Mouse (Mus musculus) ovary, postnatal 10 days (tissue): ENCODE results near the gene Gpnmb.
A peak's percentile ranks its signal among the peaks of the same experiment; 100 is the strongest.

Source experiments
- DNase-seq: peaks from one replicate; pipeline ENCODE4 v3.0.0; 2022; ENCODE audit warnings: low spot score

Gpnmb gene

DNA sequence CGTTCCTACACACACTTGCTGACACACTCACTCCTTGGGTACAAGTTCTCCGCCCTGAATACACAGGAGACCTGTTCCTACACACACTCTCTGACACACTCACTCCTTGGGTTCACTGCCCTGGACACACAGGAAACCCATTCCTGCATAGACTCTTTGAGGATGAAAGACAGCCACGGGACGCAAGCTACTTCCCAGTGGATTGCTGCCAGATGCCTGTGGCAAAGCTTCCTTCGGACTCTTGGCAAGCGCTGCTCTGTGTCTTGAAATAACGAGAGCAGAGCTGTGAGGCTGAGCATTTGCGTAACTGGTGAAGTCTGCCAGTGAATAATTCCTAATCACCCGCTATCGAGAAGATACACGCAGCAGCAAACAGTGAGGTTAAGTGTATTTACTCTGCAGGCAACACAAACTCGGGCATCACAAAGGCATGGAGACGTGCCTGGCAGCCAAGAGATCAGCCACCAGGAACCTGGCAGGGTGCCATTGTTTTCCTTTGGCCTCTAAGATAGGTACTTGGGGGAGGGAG, 60.7 kb downstream of the Gpnmb start:
- peak; percentile 60 for DNase-seq

DNA sequence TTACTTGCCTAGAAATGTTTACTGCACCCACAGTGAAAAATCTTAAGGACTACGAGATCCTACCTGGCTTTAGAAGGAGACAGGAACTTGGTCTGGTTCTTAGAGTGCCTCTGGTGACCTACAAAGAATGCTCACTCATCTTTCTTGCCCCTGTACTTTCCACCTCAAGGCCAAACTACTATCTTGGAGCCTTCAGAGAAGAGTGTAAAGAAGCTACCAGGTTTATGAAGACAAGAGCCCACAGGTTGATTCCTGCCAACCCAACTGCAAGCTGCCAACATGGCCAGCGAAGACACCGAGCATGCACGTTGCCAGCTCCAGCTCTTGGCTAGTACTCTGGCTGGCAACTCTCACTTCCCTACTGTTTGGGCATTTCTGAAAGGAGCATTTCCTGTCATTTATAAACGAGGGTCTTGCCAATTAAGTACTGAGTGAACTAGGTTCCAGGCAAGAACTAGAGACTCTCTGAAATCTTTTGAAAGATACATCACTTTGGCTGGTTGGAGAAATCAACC, 61.3 kb downstream of the Gpnmb start:
- no peak for DNase-seq

DNA sequence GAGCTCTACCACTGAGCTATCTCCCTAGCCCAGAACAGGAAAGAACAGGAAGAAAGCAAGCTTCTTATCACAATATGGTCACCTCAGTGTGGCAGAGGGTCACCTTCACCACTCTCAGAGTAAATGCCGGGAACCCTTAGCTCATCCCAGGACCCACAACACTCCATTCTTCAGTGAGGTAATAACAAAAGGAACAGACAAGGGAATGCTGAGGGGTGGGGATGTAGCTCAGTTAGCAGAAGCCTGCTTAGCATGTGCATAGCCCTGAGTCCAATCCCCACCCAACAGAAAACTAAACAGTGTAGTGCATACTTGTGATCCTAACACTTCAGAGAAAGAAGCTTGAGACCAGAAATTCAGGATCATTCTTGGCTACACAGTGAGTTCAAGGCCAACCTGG, 62.7 kb downstream of the Gpnmb start:
- no peak for DNase-seq

DNA sequence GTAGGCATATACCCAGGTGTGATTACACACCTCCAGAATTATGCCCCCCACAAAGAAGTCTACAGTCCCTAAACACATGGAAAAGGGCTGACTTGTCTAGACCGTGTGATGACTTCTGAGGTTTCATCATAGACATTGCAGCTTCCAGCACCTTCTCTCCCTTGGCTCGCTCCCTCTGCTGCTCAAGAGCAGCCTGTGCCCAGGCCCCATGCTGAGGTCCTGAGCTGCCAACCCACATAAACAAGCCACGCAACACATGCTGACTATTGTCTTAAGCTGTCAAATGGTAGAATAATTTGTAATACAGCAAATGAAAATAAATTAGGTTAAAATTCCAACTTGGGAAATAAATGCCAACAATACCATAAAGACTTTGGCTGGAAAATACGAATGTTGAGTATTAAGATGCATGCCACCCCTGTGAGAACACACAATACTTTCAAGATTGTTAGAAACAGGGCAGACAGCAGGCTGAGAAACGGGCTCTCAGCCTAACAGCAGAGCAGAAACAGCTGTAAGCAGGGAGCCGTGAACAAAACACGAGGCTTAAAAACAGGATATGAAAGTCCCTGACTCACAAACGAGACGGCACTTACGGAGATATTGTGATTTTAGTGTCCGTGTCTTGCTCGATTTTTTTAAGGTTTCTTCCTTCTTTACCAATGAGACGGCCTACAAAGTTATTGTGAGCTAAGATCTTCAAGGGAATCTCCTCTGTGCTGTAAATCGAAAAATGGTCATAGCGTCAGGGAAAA, 70.6 kb downstream of the Gpnmb start:
- no peak for DNase-seq

DNA sequence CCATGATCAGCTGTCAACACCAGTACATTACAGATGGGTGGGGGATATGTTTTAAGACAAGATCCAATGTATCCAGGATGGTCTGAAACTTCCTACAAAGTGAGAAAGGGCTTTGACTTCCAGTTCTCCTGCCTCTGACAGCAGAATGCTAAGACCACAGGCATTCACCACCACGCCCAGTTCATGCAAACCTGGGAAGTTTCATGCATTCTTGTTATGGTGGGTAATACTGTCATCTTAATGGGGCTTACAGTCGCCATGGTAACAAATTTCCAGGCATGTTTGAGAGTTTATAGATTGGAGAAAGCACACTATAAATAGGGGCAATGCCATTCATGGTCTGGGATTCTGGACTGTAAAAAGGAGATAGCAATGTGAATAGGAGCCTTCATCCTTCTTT, 72.8 kb downstream of the Gpnmb start:
- DNase-seq: no peak

DNA sequence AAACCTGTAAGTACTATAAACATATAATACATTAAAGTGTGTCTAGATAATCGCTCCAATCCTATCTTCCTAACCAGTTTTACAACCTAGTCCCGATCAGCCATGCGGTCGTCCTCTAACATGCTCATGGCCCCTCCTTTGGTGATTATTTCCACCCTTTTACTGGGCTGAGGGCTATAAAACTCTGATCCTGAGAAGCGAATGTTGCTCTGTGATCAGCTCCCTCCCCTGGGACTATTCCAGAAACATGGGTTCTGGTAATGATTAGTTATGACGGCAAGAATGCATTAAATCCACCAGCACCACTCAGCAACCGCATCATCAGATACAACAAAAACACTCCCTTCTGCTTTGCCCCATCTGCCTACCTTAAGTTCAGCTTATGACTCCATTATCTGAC, 77.5 kb downstream of the Gpnmb start:
- no peak for DNase-seq

DNA sequence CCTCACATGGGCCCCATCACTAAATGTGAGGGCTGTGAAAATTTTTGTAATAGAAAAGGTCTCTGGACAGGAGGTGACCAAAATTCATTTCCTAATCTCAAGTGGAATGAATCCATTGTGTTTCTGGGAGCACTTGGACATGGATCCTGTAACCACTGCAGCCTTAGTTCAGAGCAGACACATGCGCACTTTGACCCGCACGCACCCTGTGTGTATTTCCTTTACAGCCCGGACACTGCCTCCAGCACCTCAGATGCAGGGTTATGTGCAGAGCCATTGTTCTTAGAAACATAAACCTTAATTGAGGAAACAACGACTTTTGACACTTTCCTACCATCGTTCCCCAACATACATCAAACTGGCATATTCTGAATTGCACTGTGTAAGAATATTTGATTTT, 78.1 kb downstream of the Gpnmb start:
- DNase-seq: no peak

DNA sequence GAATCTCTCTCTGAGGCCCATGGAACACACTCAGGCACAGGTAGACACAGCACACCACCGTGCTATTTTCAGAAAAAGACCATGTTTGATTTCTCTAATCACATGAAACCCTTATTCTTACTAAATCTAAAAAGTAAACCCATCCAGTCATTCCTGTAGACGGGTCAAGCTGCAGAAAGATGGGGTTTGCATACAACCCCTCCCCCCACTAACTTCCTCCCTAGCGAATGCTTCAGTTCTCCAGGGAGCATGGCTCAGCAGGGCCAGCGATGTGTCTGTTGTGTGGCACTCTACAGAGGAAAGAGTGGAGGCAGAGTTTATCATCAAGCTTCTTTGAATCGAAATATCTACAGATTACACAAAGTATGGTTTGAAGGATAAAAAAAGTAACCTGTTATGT, 79.2 kb downstream of the Gpnmb start:
- no peak for DNase-seq

DNA sequence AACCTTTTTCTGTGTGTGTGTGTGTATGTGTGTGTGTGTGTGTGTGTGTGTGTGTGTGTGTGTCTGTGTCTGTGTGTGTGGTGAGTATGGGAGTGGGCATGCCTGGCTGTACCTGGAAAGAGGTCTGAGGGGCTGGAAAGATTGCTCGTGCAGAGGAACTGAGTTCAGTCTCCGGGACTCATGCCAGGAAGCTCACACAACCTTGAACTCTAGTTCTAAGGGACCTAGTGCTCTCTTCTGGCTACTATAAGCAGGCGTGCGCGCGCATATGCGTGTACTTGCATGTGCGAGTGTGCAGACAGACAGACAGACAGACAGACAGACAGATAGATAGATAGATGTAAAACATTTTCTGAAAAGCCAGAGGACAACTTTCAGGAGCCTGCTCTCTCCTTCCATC, 79.9 kb downstream of the Gpnmb start:
- no peak for DNase-seq

DNA sequence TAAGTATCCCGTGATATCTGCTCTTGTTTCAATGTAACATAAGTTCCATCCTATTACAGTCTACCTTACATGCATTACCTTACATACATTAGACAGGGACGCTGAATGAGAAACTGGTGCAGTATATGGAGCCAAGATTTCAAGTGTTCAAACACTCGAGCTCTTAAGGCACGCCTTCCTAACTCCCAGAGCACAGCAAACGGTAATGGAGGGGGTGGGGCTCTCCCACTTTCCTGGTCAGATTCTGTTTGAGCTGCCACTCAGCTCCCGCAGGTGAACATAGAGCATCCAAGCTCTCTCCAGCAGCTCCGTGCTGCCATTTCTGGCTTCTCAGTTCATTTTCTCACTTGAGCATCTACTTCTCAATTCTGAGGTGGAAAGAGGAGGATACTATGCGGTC, 82.1 kb downstream of the Gpnmb start:
- DNase-seq: no peak

DNA sequence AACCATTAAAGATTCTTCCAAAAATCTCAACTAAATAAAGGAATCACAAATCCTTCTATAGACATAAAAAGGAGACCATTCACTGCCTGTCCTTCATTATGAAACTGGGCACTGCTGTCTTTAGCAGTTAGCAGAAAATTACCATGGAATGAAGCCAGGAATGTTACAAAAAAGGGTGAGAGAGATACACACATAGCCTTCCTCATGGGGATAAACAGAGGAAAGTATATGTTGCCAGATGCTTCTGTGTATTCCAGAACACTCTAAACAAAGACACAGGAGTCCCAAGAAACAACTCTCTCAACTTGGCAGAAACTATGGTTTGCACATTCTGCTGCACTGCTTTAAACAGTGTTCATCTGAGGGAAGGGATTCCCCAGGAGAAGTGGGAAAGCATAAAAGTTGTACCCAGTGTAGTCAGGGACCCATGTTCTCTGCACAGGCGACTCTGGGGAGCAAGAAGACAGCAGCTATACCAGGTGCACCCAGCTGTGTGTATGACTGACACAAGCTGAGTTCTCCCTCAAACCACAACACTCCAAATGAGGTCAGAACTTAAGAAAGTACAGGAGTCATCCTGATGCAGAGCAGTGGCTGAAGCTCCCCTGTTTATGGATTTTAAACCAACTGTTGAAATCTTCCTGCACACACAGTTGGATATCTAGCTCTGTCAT, 83.3 kb downstream of the Gpnmb start:
- DNase-seq: no peak

DNA sequence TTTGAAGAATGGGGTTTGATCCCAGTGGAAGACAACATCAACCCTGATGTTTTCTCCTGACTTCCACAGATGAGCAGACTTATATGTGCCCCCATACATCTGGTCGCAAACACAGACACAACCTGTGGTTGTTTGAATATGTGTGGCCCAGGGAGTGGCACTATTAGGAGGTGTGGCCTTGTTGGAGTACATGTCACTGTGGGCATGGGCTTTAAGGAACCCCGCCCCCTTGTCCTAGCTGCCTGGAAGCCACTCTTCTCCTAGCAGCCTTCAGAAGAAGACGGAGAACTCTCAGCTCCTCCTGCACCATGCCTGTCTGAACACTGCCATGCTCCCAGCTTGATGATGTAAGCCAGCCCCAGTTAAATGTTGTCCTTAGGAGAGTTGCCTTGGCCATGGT, 84.0 kb downstream of the Gpnmb start:
- no peak for DNase-seq
